Mouse (Mus musculus): ENCODE results near the gene Ppia. TPM values are rescaled to one million over a fixed set of nuclear protein-coding genes. Genes with fewer than 3 reads are reported as not detected.
"Not testable (repeated sequence)": the region's sequence is repeated elsewhere in the genome, so short reads cannot be mapped to it uniquely, and the experiment has no call there.

Gene Ppia
- polyA plus RNA-seq, 1 experiment from 2014 or later, result 6,047 TPM

DNA sequence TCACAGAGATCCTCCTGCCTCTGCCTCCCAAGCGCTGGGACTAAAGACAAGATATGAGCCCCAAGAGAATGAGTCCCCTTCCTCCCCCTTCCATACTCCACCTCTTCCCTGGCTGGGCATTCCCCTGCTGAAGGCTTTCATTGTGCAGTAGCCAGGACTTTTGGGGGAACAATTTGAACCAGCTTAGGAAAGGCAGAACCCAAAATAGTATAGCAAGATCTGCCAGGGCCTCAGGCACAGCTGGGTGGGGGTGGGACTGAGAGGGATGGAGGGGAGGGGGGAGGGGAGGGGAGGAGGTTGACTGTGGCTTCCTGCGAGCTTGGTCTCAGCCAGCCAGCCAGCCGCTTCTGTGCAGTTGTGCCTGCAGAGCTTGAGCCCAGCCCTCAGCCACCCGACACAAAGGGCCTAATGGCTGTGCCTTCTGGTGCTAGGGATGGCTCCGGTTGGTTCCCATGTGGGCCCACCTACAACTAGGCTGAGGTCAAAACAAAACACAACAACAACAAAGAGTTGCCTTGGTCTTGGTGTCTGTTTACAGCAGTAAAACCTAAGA, 5.1 kb upstream of the Ppia start:
- no peak overlapping the region for H3K27ac ChIP-seq (ENCODE audit: low read depth, low read length)
- peaks cover 21% of the 10 kb centered on the region for H3K4me1 ChIP-seq (ENCODE audit: control insufficient read depth, insufficient read depth, low read length)
- H3K27me3 ChIP-seq (ENCODE audit: control insufficient read depth, insufficient read depth, low read length), result no peaks in the 10 kb centered on the region
- H3K36me3 ChIP-seq (ENCODE audit: control insufficient read depth, insufficient read depth, low read length), result peaks cover 7% of the 10 kb centered on the region; the same call in 1 of the 2 replicates
- H3K4me3 ChIP-seq (ENCODE audit: low read length), result no peak overlapping the region
- 53% methylated on average over 5 of the region's 5 CpGs for WGBS
- no peaks in the 10 kb centered on the region for H3K9me3 ChIP-seq (ENCODE audit: control insufficient read depth, low read length)
- no peak overlapping the region for H3K9ac ChIP-seq (ENCODE audit: low read depth, low read length)
- H3K4me2 ChIP-seq (replicated peaks; ENCODE audit: low read depth, low read length), result no peak overlapping the region
- ATAC-seq (ENCODE audit: low FRiP score, low TSS enrichment), result no peak

- H3K4me2 ChIP-seq (replicated peaks; ENCODE audit: low read depth, low read length); H3K9ac ChIP-seq (ENCODE audit: low read depth, low read length); H3K9me3 ChIP-seq (ENCODE audit: control insufficient read depth, low read length); H3K27me3 ChIP-seq (ENCODE audit: control insufficient read depth, insufficient read depth, low read length); ATAC-seq (ENCODE audit: low FRiP score, low TSS enrichment); H3K27ac ChIP-seq (ENCODE audit: low read depth, low read length); H3K4me3 ChIP-seq (ENCODE audit: low read length); H3K36me3 ChIP-seq (ENCODE audit: control insufficient read depth, insufficient read depth, low read length): not testable (repeated sequence)
- peaks cover 14% of the 10 kb centered on the region for H3K4me1 ChIP-seq (ENCODE audit: control insufficient read depth, insufficient read depth, low read length)
- 85% methylated on average over 5 of the region's 5 CpGs for WGBS
Measured at GRCm38 (mm10) chr11:6410755-6411154, 4.5 kb upstream of the Ppia start.

GRCm38 (mm10) chr11:6411684-6412083, 3.6 kb upstream of the Ppia start:
- no peak overlapping the region for H3K27ac ChIP-seq (ENCODE audit: low read depth, low read length)
- H3K9ac ChIP-seq (ENCODE audit: low read depth, low read length), result no peak overlapping the region
- no peak overlapping the region for H3K4me2 ChIP-seq (replicated peaks; ENCODE audit: low read depth, low read length)
- H3K4me1 ChIP-seq (ENCODE audit: control insufficient read depth, insufficient read depth, low read length), result peaks cover 5% of the 10 kb centered on the region
- no peaks in the 10 kb centered on the region for H3K27me3 ChIP-seq (ENCODE audit: control insufficient read depth, insufficient read depth, low read length)
- no peaks in the 10 kb centered on the region for H3K36me3 ChIP-seq (ENCODE audit: control insufficient read depth, insufficient read depth, low read length)
- no peaks in the 10 kb centered on the region for H3K9me3 ChIP-seq (ENCODE audit: control insufficient read depth, low read length)
- H3K4me3 ChIP-seq (ENCODE audit: low read length), result no peak overlapping the region
- ATAC-seq (ENCODE audit: low FRiP score, low TSS enrichment), result no peak
- 7% methylated on average over 5 of the region's 5 CpGs for WGBS

DNA sequence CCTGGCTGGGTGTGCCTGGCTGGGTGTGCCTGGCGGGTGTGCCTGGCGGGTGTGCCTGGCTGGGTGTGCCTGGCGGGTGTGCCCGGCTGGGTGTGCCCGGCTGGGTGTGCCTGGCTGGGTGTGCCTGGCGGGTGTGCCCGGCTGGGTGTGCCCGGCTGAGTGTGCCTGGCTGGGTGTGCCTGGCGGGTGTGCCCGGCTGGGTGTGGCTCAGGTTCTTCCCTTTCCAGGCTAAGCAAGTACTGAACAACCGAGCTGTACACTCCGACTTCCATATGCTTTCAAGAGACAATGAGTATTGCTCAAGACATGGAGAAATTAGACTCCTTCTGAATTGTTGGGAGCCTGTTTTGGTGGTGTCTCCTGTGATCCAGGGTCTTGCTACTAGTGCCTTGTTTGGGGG, 2.0 kb upstream of the Ppia start:
- H3K4me2 ChIP-seq (replicated peaks; ENCODE audit: low read depth, low read length), result no peak overlapping the region
- H3K9ac ChIP-seq (ENCODE audit: low read depth, low read length), result no peak overlapping the region
- no peaks in the 10 kb centered on the region for H3K27me3 ChIP-seq (ENCODE audit: control insufficient read depth, insufficient read depth, low read length)
- no peaks in the 10 kb centered on the region; the same call in 1 of the 2 replicates for H3K4me1 ChIP-seq (ENCODE audit: control insufficient read depth, insufficient read depth, low read length)
- H3K9me3 ChIP-seq (ENCODE audit: control insufficient read depth, low read length), result no peaks in the 10 kb centered on the region
- peaks cover 12% of the 10 kb centered on the region for H3K36me3 ChIP-seq (ENCODE audit: control insufficient read depth, insufficient read depth, low read length)
- 96% methylated on average over 12 of the region's 12 CpGs for WGBS
- no peak for ATAC-seq (ENCODE audit: low FRiP score, low TSS enrichment)
- H3K27ac ChIP-seq (ENCODE audit: low read depth, low read length), result no peak overlapping the region
- no peak overlapping the region for H3K4me3 ChIP-seq (ENCODE audit: low read length)

- H3K4me1 ChIP-seq (ENCODE audit: control insufficient read depth, insufficient read depth, low read length), result no peaks in the 10 kb centered on the region; the same call in 1 of the 2 replicates
- H3K9me3 ChIP-seq (ENCODE audit: control insufficient read depth, low read length), result no peaks in the 10 kb centered on the region
- ATAC-seq (ENCODE audit: low FRiP score, low TSS enrichment), result peak; percentile 97
- H3K4me3 ChIP-seq (ENCODE audit: low read length), result peak overlapping the region; percentile 64
- no peaks in the 10 kb centered on the region for H3K27me3 ChIP-seq (ENCODE audit: control insufficient read depth, insufficient read depth, low read length)
- under 1% methylated on average over 98 of the region's 102 CpGs for WGBS
- peak overlapping the region; percentile 97 for H3K27ac ChIP-seq (ENCODE audit: low read depth, low read length)
- peaks cover 35% of the 10 kb centered on the region for H3K36me3 ChIP-seq (ENCODE audit: control insufficient read depth, insufficient read depth, low read length)
- H3K9ac ChIP-seq (ENCODE audit: low read depth, low read length), result peak overlapping the region; percentile 85
- H3K4me2 ChIP-seq (replicated peaks; ENCODE audit: low read depth, low read length), result peak overlapping the region; percentile 91
Measured at GRCm38 (mm10) chr11:6415551-6416404, 535 bp downstream of the Ppia start.

- Histone ChIP-seq H3K9ac (ENCODE audit: low read depth, low read length) (peak overlapping the region; percentile 85), H3K27me3 (ENCODE audit: control insufficient read depth, insufficient read depth, low read length) (no peaks in the 10 kb centered on the region), H3K36me3 (ENCODE audit: control insufficient read depth, insufficient read depth, low read length) (peaks cover 39% of the 10 kb centered on the region), H3K4me1 (ENCODE audit: control insufficient read depth, insufficient read depth, low read length) (no peaks in the 10 kb centered on the region; the same call in 1 of the 2 replicates), H3K27ac (ENCODE audit: low read depth, low read length) (peak overlapping the region; percentile 97), H3K9me3 (ENCODE audit: control insufficient read depth, low read length) (no peaks in the 10 kb centered on the region), H3K4me2 (replicated peaks; ENCODE audit: low read depth, low read length) (peak overlapping the region; percentile 91), H3K4me3 (ENCODE audit: low read length) (peak overlapping the region; percentile 64)
- 0 out of 2 replicates have a peak, but pooled peaks have one; percentile 28 for ATAC-seq (ENCODE audit: low FRiP score, low TSS enrichment)
- 1% methylated on average over 30 of the region's 30 CpGs for WGBS
Measured at GRCm38 (mm10) chr11:6416405-6417034, 1.3 kb downstream of the Ppia start.

DNA sequence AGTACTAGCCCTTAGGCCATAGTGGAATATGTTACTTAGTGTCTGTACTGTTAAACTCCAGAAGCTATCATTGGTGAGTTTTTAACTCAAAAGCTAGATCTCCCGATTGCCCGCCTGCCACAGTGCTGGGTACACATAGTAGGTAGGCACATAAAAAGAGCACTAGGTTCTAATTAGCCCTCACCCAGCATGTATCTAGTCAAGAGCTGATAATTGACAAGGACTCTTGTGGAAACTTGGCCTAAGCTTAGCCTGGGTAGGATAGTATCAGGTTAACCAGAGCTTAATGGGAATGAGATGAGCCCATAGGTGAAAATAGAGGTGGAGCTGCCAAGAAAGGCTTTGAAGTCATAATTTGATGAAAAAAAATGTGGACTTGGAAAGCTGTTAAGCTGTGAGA, 1.8 kb downstream of the Ppia start:
- H3K4me1 ChIP-seq (ENCODE audit: control insufficient read depth, insufficient read depth, low read length), result no peaks in the 10 kb centered on the region; the same call in 1 of the 2 replicates
- ATAC-seq (ENCODE audit: low FRiP score, low TSS enrichment), result no peak
- peak overlapping the region; percentile 91 for H3K4me2 ChIP-seq (replicated peaks; ENCODE audit: low read depth, low read length)
- H3K36me3 ChIP-seq (ENCODE audit: control insufficient read depth, insufficient read depth, low read length), result peaks cover 40% of the 10 kb centered on the region
- peak overlapping the region; percentile 64 for H3K4me3 ChIP-seq (ENCODE audit: low read length)
- H3K9me3 ChIP-seq (ENCODE audit: control insufficient read depth, low read length), result no peaks in the 10 kb centered on the region
- H3K27ac ChIP-seq (ENCODE audit: low read depth, low read length), result no peak overlapping the region
- WGBS, result 40% methylated on average over 2 of the region's 2 CpGs
- no peaks in the 10 kb centered on the region for H3K27me3 ChIP-seq (ENCODE audit: control insufficient read depth, insufficient read depth, low read length)
- H3K9ac ChIP-seq (ENCODE audit: low read depth, low read length), result peak overlapping the region; percentile 85

DNA sequence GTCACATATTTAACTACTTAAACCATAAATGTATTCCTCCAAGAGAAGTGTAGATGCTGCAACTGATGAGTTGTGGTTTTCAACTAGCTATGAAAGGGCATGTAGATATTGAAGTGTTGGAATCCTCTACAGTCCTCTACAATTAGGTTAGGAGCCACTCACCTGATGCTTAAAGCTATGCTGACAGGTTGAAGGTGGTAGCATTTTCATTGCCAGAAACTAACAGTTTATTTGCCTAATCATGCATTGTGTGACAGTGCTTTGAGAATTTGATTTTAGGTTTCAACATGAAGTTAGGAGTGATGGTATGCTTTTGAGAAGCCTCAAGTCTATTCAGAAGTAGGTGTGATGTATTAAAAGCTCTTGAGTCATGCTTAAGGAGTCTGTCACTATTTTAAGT, 2.2 kb downstream of the Ppia start:
- ATAC-seq (ENCODE audit: low FRiP score, low TSS enrichment), result no peak
- Histone ChIP-seq H3K9me3 (ENCODE audit: control insufficient read depth, low read length) (no peaks in the 10 kb centered on the region), H3K4me2 (replicated peaks; ENCODE audit: low read depth, low read length) (peak overlapping the region; percentile 91), H3K36me3 (ENCODE audit: control insufficient read depth, insufficient read depth, low read length) (peaks cover 43% of the 10 kb centered on the region), H3K9ac (ENCODE audit: low read depth, low read length) (peak overlapping the region; percentile 85; the same call in 1 of the 2 replicates), H3K27me3 (ENCODE audit: control insufficient read depth, insufficient read depth, low read length) (no peaks in the 10 kb centered on the region), H3K27ac (ENCODE audit: low read depth, low read length) (no peak overlapping the region), H3K4me1 (ENCODE audit: control insufficient read depth, insufficient read depth, low read length) (no peaks in the 10 kb centered on the region; the same call in 1 of the 2 replicates), H3K4me3 (ENCODE audit: low read length) (peak overlapping the region; percentile 64)
